Mouse (Mus musculus): Measurements from ENCODE around the gene Rnd1. TPM values are rescaled to one million over a fixed set of nuclear protein-coding genes. Genes with fewer than 3 reads are reported as not detected.

Gene Rnd1
- total RNA-seq, 2 experiments from 2014 or later = 0.61 TPM; not detected in 1

GRCm38 (mm10) chr15:98683177-98683576, 5.9 kb upstream of the Rnd1 start:
- no peak for ATAC-seq (replicated peaks; ENCODE audit: low FRiP score, low TSS enrichment, poor library complexity, severe bottlenecking)

- ATAC-seq (replicated peaks; ENCODE audit: low FRiP score, low TSS enrichment, poor library complexity, severe bottlenecking) = no peak
Measured at GRCm38 (mm10) chr15:98681633-98682032, 4.4 kb upstream of the Rnd1 start.

GRCm38 (mm10) chr15:98680660-98681059, 3.4 kb upstream of the Rnd1 start:
- no peak for ATAC-seq (replicated peaks; ENCODE audit: low FRiP score, low TSS enrichment, poor library complexity, severe bottlenecking)

- no peak for ATAC-seq (replicated peaks; ENCODE audit: low FRiP score, low TSS enrichment, poor library complexity, severe bottlenecking)
Measured at GRCm38 (mm10) chr15:98677977-98678376, 716 bp upstream of the Rnd1 start.

GRCm38 (mm10) chr15:98676471-98676870, 790 bp downstream of the Rnd1 start:
- no peak for ATAC-seq (replicated peaks; ENCODE audit: low FRiP score, low TSS enrichment, poor library complexity, severe bottlenecking)

GRCm38 (mm10) chr15:98675634-98676250, 1.5 kb downstream of the Rnd1 start:
- no peak for ATAC-seq (replicated peaks; ENCODE audit: low FRiP score, low TSS enrichment, poor library complexity, severe bottlenecking)

GRCm38 (mm10) chr15:98674994-98675545, 2.2 kb downstream of the Rnd1 start:
- no peak for ATAC-seq (replicated peaks; ENCODE audit: low FRiP score, low TSS enrichment, poor library complexity, severe bottlenecking)

GRCm38 (mm10) chr15:98674284-98674993, 2.8 kb downstream of the Rnd1 start:
- no peak for ATAC-seq (replicated peaks; ENCODE audit: low FRiP score, low TSS enrichment, poor library complexity, severe bottlenecking)

- no peak for ATAC-seq (replicated peaks; ENCODE audit: low FRiP score, low TSS enrichment, poor library complexity, severe bottlenecking)
Measured at GRCm38 (mm10) chr15:98673732-98674131, 3.5 kb downstream of the Rnd1 start.

GRCm38 (mm10) chr15:98672592-98672991, 4.7 kb downstream of the Rnd1 start:
- ATAC-seq (replicated peaks; ENCODE audit: low FRiP score, low TSS enrichment, poor library complexity, severe bottlenecking) = no peak

- no peak for ATAC-seq (replicated peaks; ENCODE audit: low FRiP score, low TSS enrichment, poor library complexity, severe bottlenecking)
Measured at GRCm38 (mm10) chr15:98664042-98664907, 13.0 kb downstream of the Rnd1 start.

- ATAC-seq (replicated peaks; ENCODE audit: low FRiP score, low TSS enrichment, poor library complexity, severe bottlenecking) = peak; percentile 93
Measured at GRCm38 (mm10) chr15:98662567-98663545, 14.4 kb downstream of the Rnd1 start, which contains the start of gene Ddx23. TSS of gene Ddx23 (minus strand) at chr15:98662894.

GRCm38 (mm10) chr15:98662198-98662566, 15.1 kb downstream of the Rnd1 start:
- peak; percentile 70 for ATAC-seq (replicated peaks; ENCODE audit: low FRiP score, low TSS enrichment, poor library complexity, severe bottlenecking)

- ATAC-seq (replicated peaks; ENCODE audit: low FRiP score, low TSS enrichment, poor library complexity, severe bottlenecking) = 0 out of 2 replicates have a peak, but pooled peaks have one; percentile 35
Measured at GRCm38 (mm10) chr15:98656982-98657751, 20.1 kb downstream of the Rnd1 start.

- ATAC-seq (replicated peaks; ENCODE audit: low FRiP score, low TSS enrichment, poor library complexity, severe bottlenecking) = no peak
Measured at GRCm38 (mm10) chr15:98652174-98652573, 25.1 kb downstream of the Rnd1 start.

- ATAC-seq (replicated peaks; ENCODE audit: low FRiP score, low TSS enrichment, poor library complexity, severe bottlenecking) = no peak
Measured at GRCm38 (mm10) chr15:98651431-98651830, 25.8 kb downstream of the Rnd1 start.

GRCm38 (mm10) chr15:98648071-98648470, 29.2 kb downstream of the Rnd1 start:
- no peak for ATAC-seq (replicated peaks; ENCODE audit: low FRiP score, low TSS enrichment, poor library complexity, severe bottlenecking)

GRCm38 (mm10) chr15:98647308-98647707, 30.0 kb downstream of the Rnd1 start:
- no peak for ATAC-seq (replicated peaks; ENCODE audit: low FRiP score, low TSS enrichment, poor library complexity, severe bottlenecking)
